Mouse (Mus musculus) spleen, adult 2 months (tissue): ENCODE data around the gene Tacr2.

Experiments
- CTCF ChIP-seq: fragments of 200-500 bp; IDR thresholded peaks from 2 replicates; pipeline ENCODE4 v1.5.1; 2011; ENCODE audit warnings: mild to moderate bottlenecking, inconsistent platforms; ENCODE audit not compliant: insufficient read depth, insufficient read length, insufficient replicate concordance; ENCODE audit errors: extremely low read depth
- POLR2A ChIP-seq: fragments of 200-500 bp; IDR thresholded peaks from 2 replicates; pipeline ENCODE4 v1.6.1; 2011; ENCODE audit warnings: low read depth, low read length, inconsistent platforms

DNA sequence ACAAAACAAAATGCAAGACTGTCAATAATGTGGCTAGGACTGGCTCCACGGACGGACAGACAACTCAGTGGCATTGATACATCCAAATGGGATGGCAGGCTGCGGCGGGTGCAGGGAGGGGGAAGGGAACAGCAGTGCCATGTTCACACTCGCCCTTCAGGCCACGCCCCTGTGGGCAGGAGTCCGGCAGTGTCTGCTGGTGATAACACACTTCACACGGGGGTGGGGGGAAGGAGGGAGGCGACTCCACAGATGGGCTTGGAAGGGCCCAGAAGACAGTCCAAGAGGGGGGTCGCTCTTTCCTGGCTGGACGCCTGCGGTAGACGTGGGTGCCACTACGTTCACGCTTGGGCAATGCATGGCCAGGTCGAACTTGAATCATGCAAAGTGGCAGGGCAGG, 17.0 kb downstream of the Tacr2 start:
- TF ChIP-seq CTCF (no peak), POLR2A (no peak)
